Mouse (Mus musculus): ENCODE measurements around the gene 1700057G04Rik. TPM values are rescaled to one million over a fixed set of nuclear protein-coding genes. Genes with fewer than 3 reads are reported as not detected.

The 1700057G04Rik gene
- polyA plus RNA-seq, 1 experiment from 2014 or later = not detected

GRCm38 (mm10) chr9:92273271-92273670, 35.9 kb upstream of the 1700057G04Rik start:
- no peak for ATAC-seq (ENCODE audit: low FRiP score, low TSS enrichment)
- Histone ChIP-seq H3K27me3 (ENCODE audit: control insufficient read depth, insufficient read depth, low read length) (no peaks in the 10 kb centered on the region), H3K27ac (replicated peaks; ENCODE audit: low read depth, low read length) (no peak overlapping the region), H3K36me3 (ENCODE audit: control insufficient read depth, insufficient read depth, low read length) (0 out of 2 replicates have a peak, but pooled peaks cover 4% of the 10 kb centered on the region), H3K4me2 (ENCODE audit: low read length) (no peak overlapping the region), H3K4me3 (replicated peaks; ENCODE audit: low read depth, low read length) (no peak overlapping the region), H3K4me1 (ENCODE audit: control insufficient read depth, insufficient read depth, low read length) (no peaks in the 10 kb centered on the region), H3K9ac (replicated peaks; ENCODE audit: low read length) (no peak overlapping the region), H3K9me3 (ENCODE audit: control insufficient read depth, low read length) (no peaks in the 10 kb centered on the region)
- 92% methylated on average over 2 of the region's 2 CpGs for WGBS
- DNase-seq = no peak

- H3K4me1 ChIP-seq (ENCODE audit: control insufficient read depth, insufficient read depth, low read length) = no peaks in the 10 kb centered on the region
- DNase-seq = no peak
- H3K27me3 ChIP-seq (ENCODE audit: control insufficient read depth, insufficient read depth, low read length) = no peaks in the 10 kb centered on the region
- H3K9ac ChIP-seq (replicated peaks; ENCODE audit: low read length) = no peak overlapping the region
- no peak for ATAC-seq (ENCODE audit: low FRiP score, low TSS enrichment)
- H3K9me3 ChIP-seq (ENCODE audit: control insufficient read depth, low read length) = no peaks in the 10 kb centered on the region
- no peak overlapping the region for H3K27ac ChIP-seq (replicated peaks; ENCODE audit: low read depth, low read length)
- WGBS = 80% methylated on average over 6 of the region's 6 CpGs
- 0 out of 2 replicates have a peak, but pooled peaks cover 4% of the 10 kb centered on the region for H3K36me3 ChIP-seq (ENCODE audit: control insufficient read depth, insufficient read depth, low read length)
- H3K4me2 ChIP-seq (ENCODE audit: low read length) = no peak overlapping the region
- no peak overlapping the region for H3K4me3 ChIP-seq (replicated peaks; ENCODE audit: low read depth, low read length)
These were observed 35.0 kb upstream of the 1700057G04Rik start for GRCm38 (mm10) chr9:92273956-92274762.

- peak; percentile 19 for DNase-seq
- WGBS = 82% methylated on average over 9 of the region's 9 CpGs
These were observed 33.5 kb upstream of the 1700057G04Rik start, which contains the start of gene Plscr2 for GRCm38 (mm10) chr9:92275486-92276207. TSS of gene Plscr2 (plus strand) at chr9:92275602.

GRCm38 (mm10) chr9:92276360-92276759, 32.8 kb upstream of the 1700057G04Rik start:
- no peaks in the 10 kb centered on the region for H3K9me3 ChIP-seq (ENCODE audit: control insufficient read depth, low read length)
- no peaks in the 10 kb centered on the region for H3K27me3 ChIP-seq (ENCODE audit: control insufficient read depth, insufficient read depth, low read length)
- DNase-seq = no peak
- H3K9ac ChIP-seq (replicated peaks; ENCODE audit: low read length) = no peak overlapping the region
- H3K36me3 ChIP-seq (ENCODE audit: control insufficient read depth, insufficient read depth, low read length) = no peaks in the 10 kb centered on the region
- WGBS = 86% methylated on average over 7 of the region's 7 CpGs
- H3K4me3 ChIP-seq (replicated peaks; ENCODE audit: low read depth, low read length) = no peak overlapping the region
- no peak overlapping the region for H3K4me2 ChIP-seq (ENCODE audit: low read length)
- ATAC-seq (ENCODE audit: low FRiP score, low TSS enrichment) = no peak
- H3K4me1 ChIP-seq (ENCODE audit: control insufficient read depth, insufficient read depth, low read length) = no peaks in the 10 kb centered on the region
- no peak overlapping the region for H3K27ac ChIP-seq (replicated peaks; ENCODE audit: low read depth, low read length)

More at GRCm38 (mm10) chr9:92275486-92276207, 33.5 kb upstream of the 1700057G04Rik start, which contains the start of gene Plscr2:
- Histone ChIP-seq H3K4me1 (ENCODE audit: control insufficient read depth, insufficient read depth, low read length) (no peaks in the 10 kb centered on the region), H3K4me3 (replicated peaks; ENCODE audit: low read depth, low read length) (no peak within 1 kb of the TSS), H3K36me3 (ENCODE audit: control insufficient read depth, insufficient read depth, low read length) (no peaks in the 10 kb centered on the region), H3K27me3 (ENCODE audit: control insufficient read depth, insufficient read depth, low read length) (no peaks in the 10 kb centered on the region), H3K9me3 (ENCODE audit: control insufficient read depth, low read length) (no peaks in the 10 kb centered on the region), H3K9ac (replicated peaks; ENCODE audit: low read length) (no peak within 1 kb of the TSS), H3K27ac (replicated peaks; ENCODE audit: low read depth, low read length) (no peak within 1 kb of the TSS), H3K4me2 (ENCODE audit: low read length) (no peak within 1 kb of the TSS)
- no peak for ATAC-seq (ENCODE audit: low FRiP score, low TSS enrichment)

GRCm38 (mm10) chr9:92280048-92280447, 29.1 kb upstream of the 1700057G04Rik start:
- DNase-seq (no peak), ATAC-seq (ENCODE audit: low FRiP score, low TSS enrichment) (no peak)
- Histone ChIP-seq H3K27ac (replicated peaks; ENCODE audit: low read depth, low read length) (no peak overlapping the region), H3K27me3 (ENCODE audit: control insufficient read depth, insufficient read depth, low read length) (no peaks in the 10 kb centered on the region), H3K4me3 (replicated peaks; ENCODE audit: low read depth, low read length) (no peak overlapping the region), H3K4me1 (ENCODE audit: control insufficient read depth, insufficient read depth, low read length) (no peaks in the 10 kb centered on the region), H3K36me3 (ENCODE audit: control insufficient read depth, insufficient read depth, low read length) (no peaks in the 10 kb centered on the region), H3K9ac (replicated peaks; ENCODE audit: low read length) (no peak overlapping the region), H3K4me2 (ENCODE audit: low read length) (no peak overlapping the region), H3K9me3 (ENCODE audit: control insufficient read depth, low read length) (no peaks in the 10 kb centered on the region)
- WGBS = 93% methylated on average over 1 of the region's 1 CpGs

- Histone ChIP-seq H3K27ac (replicated peaks; ENCODE audit: low read depth, low read length) (no peak overlapping the region), H3K27me3 (ENCODE audit: control insufficient read depth, insufficient read depth, low read length) (no peaks in the 10 kb centered on the region), H3K4me3 (replicated peaks; ENCODE audit: low read depth, low read length) (no peak overlapping the region), H3K9me3 (ENCODE audit: control insufficient read depth, low read length) (no peaks in the 10 kb centered on the region), H3K4me2 (ENCODE audit: low read length) (no peak overlapping the region), H3K4me1 (ENCODE audit: control insufficient read depth, insufficient read depth, low read length) (no peaks in the 10 kb centered on the region), H3K36me3 (ENCODE audit: control insufficient read depth, insufficient read depth, low read length) (no peaks in the 10 kb centered on the region), H3K9ac (replicated peaks; ENCODE audit: low read length) (no peak overlapping the region)
- DNase-seq (peak; percentile 40), ATAC-seq (ENCODE audit: low FRiP score, low TSS enrichment) (0 out of 2 replicates have a peak, but pooled peaks have one; percentile 17)
- 43% methylated on average over 7 of the region's 7 CpGs for WGBS
These were observed 26.5 kb upstream of the 1700057G04Rik start for GRCm38 (mm10) chr9:92282563-92283171.

GRCm38 (mm10) chr9:92289675-92290074, 19.5 kb upstream of the 1700057G04Rik start:
- Histone ChIP-seq H3K36me3 (ENCODE audit: control insufficient read depth, insufficient read depth, low read length) (no peaks in the 10 kb centered on the region), H3K27me3 (ENCODE audit: control insufficient read depth, insufficient read depth, low read length) (no peaks in the 10 kb centered on the region), H3K4me2 (ENCODE audit: low read length) (no peak overlapping the region), H3K4me1 (ENCODE audit: control insufficient read depth, insufficient read depth, low read length) (no peaks in the 10 kb centered on the region), H3K4me3 (replicated peaks; ENCODE audit: low read depth, low read length) (no peak overlapping the region), H3K9me3 (ENCODE audit: control insufficient read depth, low read length) (no peaks in the 10 kb centered on the region), H3K9ac (replicated peaks; ENCODE audit: low read length) (no peak overlapping the region), H3K27ac (replicated peaks; ENCODE audit: low read depth, low read length) (no peak overlapping the region)
- DNase-seq (no peak), ATAC-seq (ENCODE audit: low FRiP score, low TSS enrichment) (no peak)
- WGBS = 87% methylated on average over 3 of the region's 3 CpGs

- H3K27ac ChIP-seq (replicated peaks; ENCODE audit: low read depth, low read length) = no peak overlapping the region
- H3K4me1 ChIP-seq (ENCODE audit: control insufficient read depth, insufficient read depth, low read length) = no peaks in the 10 kb centered on the region
- WGBS = 55% methylated on average over 2 of the region's 2 CpGs
- no peak overlapping the region for H3K9ac ChIP-seq (replicated peaks; ENCODE audit: low read length)
- DNase-seq (no peak), ATAC-seq (ENCODE audit: low FRiP score, low TSS enrichment) (no peak)
- no peak overlapping the region for H3K4me3 ChIP-seq (replicated peaks; ENCODE audit: low read depth, low read length)
- no peaks in the 10 kb centered on the region for H3K36me3 ChIP-seq (ENCODE audit: control insufficient read depth, insufficient read depth, low read length)
- H3K27me3 ChIP-seq (ENCODE audit: control insufficient read depth, insufficient read depth, low read length) = no peaks in the 10 kb centered on the region
- no peaks in the 10 kb centered on the region for H3K9me3 ChIP-seq (ENCODE audit: control insufficient read depth, low read length)
- H3K4me2 ChIP-seq (ENCODE audit: low read length) = no peak overlapping the region
These were observed 17.0 kb upstream of the 1700057G04Rik start for GRCm38 (mm10) chr9:92292169-92292568.

All from midbrain, embryonic 14.5 days (tissue).